8 mouse cellular contexts compared by ENCODE assay signal in the genomic region with DNA sequence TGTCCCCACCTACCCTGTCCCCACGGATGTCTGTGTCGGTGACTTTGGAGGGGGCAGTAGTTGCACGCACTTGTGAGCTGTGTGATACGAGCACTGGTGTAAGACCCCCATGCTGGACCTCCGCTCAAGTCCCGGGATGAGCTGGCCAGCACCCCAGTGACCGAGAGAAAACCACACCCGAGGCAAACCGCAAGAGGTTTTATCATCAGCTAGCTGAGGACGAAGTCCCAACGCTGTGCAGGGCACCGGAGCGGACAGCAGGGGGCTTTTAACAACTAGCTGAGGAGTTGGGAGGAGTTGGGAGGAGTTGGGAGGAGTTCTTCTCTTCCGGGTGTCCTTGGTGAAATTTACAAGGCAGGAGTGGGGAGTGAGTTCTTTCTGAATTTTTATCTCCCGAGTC. TPM values are rescaled to one million over a fixed set of nuclear protein-coding genes. Genes with fewer than 3 reads are reported as not detected.
DNase-seq lines count a peak whose midpoint lies in the region; ATAC-seq and TF ChIP-seq lines count a peak whose summit lies in the region.

No protein-coding gene starts in this region.

- TF ChIP-seq EP300 in liver, postnatal 0 days (IDR thresholded peaks at IDR 0.05; ENCODE audit: low read depth), result no peak

- H3K9ac ChIP-seq in liver, postnatal 0 days (replicated peaks), result no peak overlapping the region
- peak overlapping the region; percentile 14; the same call in 1 of the 2 replicates for H3K9ac ChIP-seq in neural tube, embryonic 11.5 days (ENCODE audit: low read length)

- no peaks in the 10 kb centered on the region for H3K27me3 ChIP-seq in embryonic facial prominence, embryonic 10.5 days (replicated peaks; ENCODE audit: low read depth, poor library complexity, severe bottlenecking)
- H3K27me3 ChIP-seq in liver, postnatal 0 days (ENCODE audit: insufficient read depth, low read length), result no peaks in the 10 kb centered on the region
- H3K27me3 ChIP-seq in neural tube, embryonic 11.5 days (ENCODE audit: control insufficient read depth, insufficient read depth, low read length), result no peaks in the 10 kb centered on the region

- 35% methylated on average over 15 of the region's 15 CpGs for WGBS in embryonic facial prominence, embryonic 10.5 days
- 7% methylated on average over 15 of the region's 15 CpGs for WGBS in liver, postnatal 0 days (ENCODE audit: insufficient replicate concordance)
- 18% methylated on average over 15 of the region's 15 CpGs for WGBS in neural tube, embryonic 11.5 days

- peak; percentile 55 for DNase-seq in layer of hippocampus, adult 11-12 months (ENCODE audit: low spot score)
- no peak for DNase-seq in layer of hippocampus, adult 9-11 months
- DNase-seq in embryonic facial prominence, embryonic 10.5 days (ENCODE audit: low spot score), result peak; percentile 74
- peak; percentile 55 for DNase-seq in heart, adult 8-10 months (ENCODE audit: low spot score)
- peak; percentile 66 for DNase-seq in kidney, adult 18-20 months
- DNase-seq in liver, postnatal 0 days, result peak; percentile 88
- DNase-seq in neural tube, embryonic 11.5 days (ENCODE audit: low spot score), result peak; percentile 63
- peak; percentile 71 to 79 for DNase-seq in urinary bladder, postnatal 4 days (ENCODE audit: low spot score in 2 of 2)

- peak; percentile 55 for ATAC-seq in liver, postnatal 0 days
- ATAC-seq in neural tube, embryonic 11.5 days (ENCODE audit: insufficient read depth, low FRiP score, low TSS enrichment), result no peak

- peaks cover 41% of the 10 kb centered on the region for H3K4me1 ChIP-seq in embryonic facial prominence, embryonic 10.5 days
- peaks cover 32% of the 10 kb centered on the region for H3K4me1 ChIP-seq in liver, postnatal 0 days (ENCODE audit: insufficient read depth)
- H3K4me1 ChIP-seq in neural tube, embryonic 11.5 days (ENCODE audit: control insufficient read depth, insufficient read depth, low read length), result peaks cover 10% of the 10 kb centered on the region

- H3K27ac ChIP-seq in embryonic facial prominence, embryonic 10.5 days (replicated peaks), result peak overlapping the region; percentile 15; the same call in 1 of the 2 replicates
- H3K27ac ChIP-seq in liver, postnatal 0 days (ENCODE audit: low read depth), result peak overlapping the region; percentile 31
- H3K27ac ChIP-seq in neural tube, embryonic 11.5 days (ENCODE audit: low read depth, low read length), result no peak overlapping the region

- peak; percentile 76 for TF ChIP-seq CTCF in liver, postnatal 0 days (IDR thresholded peaks at IDR 0.05; ENCODE audit: low read depth)

- H3K4me3 ChIP-seq in embryonic facial prominence, embryonic 10.5 days, result peak overlapping the region; percentile 70
- peak overlapping the region; percentile 70 for H3K4me3 ChIP-seq in liver, postnatal 0 days (ENCODE audit: low read depth, low read length)
- H3K4me3 ChIP-seq in neural tube, embryonic 11.5 days (ENCODE audit: low read depth, low read length), result peak overlapping the region; percentile 13; the same call in 1 of the 2 replicates

- H3K9me3 ChIP-seq in embryonic facial prominence, embryonic 10.5 days, result no peaks in the 10 kb centered on the region
- no peaks in the 10 kb centered on the region for H3K9me3 ChIP-seq in liver, postnatal 0 days (ENCODE audit: low read length)
- H3K9me3 ChIP-seq in neural tube, embryonic 11.5 days (ENCODE audit: control insufficient read depth, low read length), result no peaks in the 10 kb centered on the region

- H3K36me3 ChIP-seq in embryonic facial prominence, embryonic 10.5 days (replicated peaks), result peaks cover 25% of the 10 kb centered on the region
- 0 out of 2 replicates have a peak, but pooled peaks cover 2% of the 10 kb centered on the region for H3K36me3 ChIP-seq in liver, postnatal 0 days (replicated peaks; ENCODE audit: insufficient read depth, low read length)
- H3K36me3 ChIP-seq in neural tube, embryonic 11.5 days (ENCODE audit: control insufficient read depth, insufficient read depth, low read length), result no peaks in the 10 kb centered on the region

- H3K4me2 ChIP-seq in liver, postnatal 0 days (ENCODE audit: low read depth, low read length), result peak overlapping the region; percentile 96
- H3K4me2 ChIP-seq in neural tube, embryonic 11.5 days (ENCODE audit: low read depth), result peak overlapping the region; percentile 32

RNA-seq across cellular contexts. Expression of gene Aunip, which starts 2.0 kb away (rescaled TPM):
- polyA plus RNA-seq in embryonic facial prominence, embryonic 10.5 days (2016; fragmentation: Nextera tagmentation; extraction: Ambion mirVana), result 28.2 and 28.6 TPM in 2 replicates
- under 1 TPM in 1 of 4 experiments, not detected in 3; 0.20 TPM for total RNA-seq in heart, adult 8-10 months (2022)
- 6.9 and 7.1 TPM in 2 replicates for polyA plus RNA-seq in liver, postnatal 0 days (2015; fragmentation: Nextera tagmentation; extraction: Ambion mirVana)
- polyA plus RNA-seq in neural tube, embryonic 11.5 days (2014; fragmentation: Nextera tagmentation; extraction: Ambion mirVana), result 6.5 and 8.1 TPM in 2 replicates

RNA-seq across cellular contexts. Expression of gene Paqr7, which starts 16.3 kb away (rescaled TPM):
- polyA plus RNA-seq in embryonic facial prominence, embryonic 10.5 days (2016; fragmentation: Nextera tagmentation; extraction: Ambion mirVana), result 1.2 and 2.1 TPM in 2 replicates
- 10 to 100 TPM; 15.8 to 28.8 (median 20.2) TPM for total RNA-seq in heart, adult 8-10 months (2022)
- 12.4 and 17.8 TPM in 2 replicates for polyA plus RNA-seq in liver, postnatal 0 days (2015; fragmentation: Nextera tagmentation; extraction: Ambion mirVana)
- 2.0 and 2.2 TPM in 2 replicates for polyA plus RNA-seq in neural tube, embryonic 11.5 days (2014; fragmentation: Nextera tagmentation; extraction: Ambion mirVana)

RNA-seq across cellular contexts. Expression of gene Mtfr1l, which starts 22.4 kb away (rescaled TPM):
- 107 and 114 TPM in 2 replicates for polyA plus RNA-seq in embryonic facial prominence, embryonic 10.5 days (2016; fragmentation: Nextera tagmentation; extraction: Ambion mirVana)
- 100 to 1,000 TPM; 182 to 213 (median 198) TPM for total RNA-seq in heart, adult 8-10 months (2022)
- polyA plus RNA-seq in liver, postnatal 0 days (2015; fragmentation: Nextera tagmentation; extraction: Ambion mirVana), result 56.9 and 60.3 TPM in 2 replicates
- 130 and 133 TPM in 2 replicates for polyA plus RNA-seq in neural tube, embryonic 11.5 days (2014; fragmentation: Nextera tagmentation; extraction: Ambion mirVana)

RNA-seq across cellular contexts. Expression of gene Selenon, which starts 39.2 kb away (rescaled TPM):
- 9.5 and 9.7 TPM in 2 replicates for polyA plus RNA-seq in embryonic facial prominence, embryonic 10.5 days (2016; fragmentation: Nextera tagmentation; extraction: Ambion mirVana)
- 10 to 100 TPM; 17.1 to 20.4 (median 19.4) TPM for total RNA-seq in heart, adult 8-10 months (2022)
- 2.8 TPM in 2 replicates for polyA plus RNA-seq in liver, postnatal 0 days (2015; fragmentation: Nextera tagmentation; extraction: Ambion mirVana)
- 48.0 TPM in 2 replicates for polyA plus RNA-seq in neural tube, embryonic 11.5 days (2014; fragmentation: Nextera tagmentation; extraction: Ambion mirVana)

RNA-seq across cellular contexts. Expression of gene Stmn1, which starts 44.7 kb away (rescaled TPM):
- polyA plus RNA-seq in embryonic facial prominence, embryonic 10.5 days (2016; fragmentation: Nextera tagmentation; extraction: Ambion mirVana), result 2,394 and 2,556 TPM in 2 replicates
- 10 to 100 TPM; 20.8 to 26.2 (median 22.0) TPM for total RNA-seq in heart, adult 8-10 months (2022)
- 249 and 258 TPM in 2 replicates for polyA plus RNA-seq in liver, postnatal 0 days (2015; fragmentation: Nextera tagmentation; extraction: Ambion mirVana)
- polyA plus RNA-seq in neural tube, embryonic 11.5 days (2014; fragmentation: Nextera tagmentation; extraction: Ambion mirVana), result 3,693 and 3,815 TPM in 2 replicates

Comparison
In these comparisons a context has a peak if more than half of its experiments do, and no peak if none do; other contexts are left out.
1. H3K4me3 ChIP-seq: peak in every context shown above with its lines; median percentile 70 in embryonic facial prominence, embryonic 10.5 days; 70 in liver, postnatal 0 days; 13 in neural tube, embryonic 11.5 days.